Mouse (Mus musculus) embryonic facial prominence, embryonic 11.5 days (tissue): ENCODE results near the gene Swi5. TPM values are rescaled to one million over a fixed set of nuclear protein-coding genes. Genes with fewer than 3 reads are reported as not detected.

Experiments
- ATAC-seq: fragments of 200-750 bp; cut with Nextera tagmentation; replicated peaks from 2 replicates; pipeline ENCODE4 v1.8.0; 2017; ENCODE audit warnings: low read depth; ENCODE audit not compliant: insufficient number of reproducible peaks, low FRiP score, low TSS enrichment
- DNase-seq: peaks from one replicate; pipeline ENCODE4 v3.0.0-alpha.2; 2015; ENCODE audit warnings: low spot score
- H3K27ac ChIP-seq: fragments of 300-500 bp; sonication (generic); replicated peaks from 2 replicates; pipeline ENCODE4 v1.5.1; 2014; ENCODE audit warnings: mild to moderate bottlenecking, low read depth, low read length, control low read depth
- H3K27me3 ChIP-seq: fragments of 300-500 bp; sonication (generic); 2 replicates; pipeline ENCODE4 v1.6.1; 2014; ENCODE audit warnings: mild to moderate bottlenecking, low read length, moderate library complexity, mixed read lengths; ENCODE audit not compliant: control insufficient read depth, insufficient read depth
- H3K36me3 ChIP-seq: fragments of 300-500 bp; sonication (generic); replicated peaks from 2 replicates; pipeline ENCODE4 v1.6.1; 2014; ENCODE audit warnings: low read depth, mild to moderate bottlenecking, low read length, moderate library complexity, mixed read lengths; ENCODE audit not compliant: control insufficient read depth, insufficient read depth
- H3K4me1 ChIP-seq: fragments of 300-500 bp; sonication (generic); 2 replicates; pipeline ENCODE4 v1.6.1; 2014; ENCODE audit warnings: low read length, mixed read lengths; ENCODE audit not compliant: control insufficient read depth, insufficient read depth
- H3K4me2 ChIP-seq: fragments of 300-500 bp; sonication (generic); 2 replicates; pipeline ENCODE4 v1.6.1; 2014; ENCODE audit warnings: low read depth, mild to moderate bottlenecking, control low read depth, low read length, moderate library complexity
- H3K4me3 ChIP-seq: fragments of 300-500 bp; sonication (generic); 2 replicates; pipeline ENCODE4 v1.5.1; 2014; ENCODE audit warnings: low read depth, low read length, control low read depth
- H3K9ac ChIP-seq: fragments of 300-500 bp; sonication (generic); replicated peaks from 2 replicates; pipeline ENCODE4 v1.6.1; 2014; ENCODE audit warnings: mild to moderate bottlenecking, control low read depth, low read length
- H3K9me3 ChIP-seq: fragments of 300-500 bp; sonication (generic); replicated peaks from 2 replicates; pipeline ENCODE4 v1.6.1; 2016; ENCODE audit warnings: mild to moderate bottlenecking, low read length, inconsistent platforms, mixed read lengths; ENCODE audit not compliant: control insufficient read depth
- WGBS: fragments of 180-500 bp; shearing (Covaris S2); extraction: QIAGEN DNeasy Blood & Tissue Kit; methylation state at CpG from one replicate; pipeline ENCODE4 v1.1.7; 2014; 5-methylcytosine and 5-hydroxymethylcytosine counted together
- microRNA-seq: library from miRNA; unstranded; fragments of <30 nt; microRNA quantifications from one replicate; pipeline ENCODE4, GENCODE M21; 2016; ENCODE audit warnings: borderline number of aligned reads
- polyA plus RNA-seq: library from polyadenylated mRNA; unstranded; fragments of >200 nt; fragmentation: Nextera tagmentation; extraction: Ambion mirVana; gene quantifications from 2 replicates; pipeline ENCODE4 v1.2.1, GENCODE M21; 2014

The Swi5 gene
- polyA plus RNA-seq, 1 experiment from 2014 or later, result 406 TPM

DNA sequence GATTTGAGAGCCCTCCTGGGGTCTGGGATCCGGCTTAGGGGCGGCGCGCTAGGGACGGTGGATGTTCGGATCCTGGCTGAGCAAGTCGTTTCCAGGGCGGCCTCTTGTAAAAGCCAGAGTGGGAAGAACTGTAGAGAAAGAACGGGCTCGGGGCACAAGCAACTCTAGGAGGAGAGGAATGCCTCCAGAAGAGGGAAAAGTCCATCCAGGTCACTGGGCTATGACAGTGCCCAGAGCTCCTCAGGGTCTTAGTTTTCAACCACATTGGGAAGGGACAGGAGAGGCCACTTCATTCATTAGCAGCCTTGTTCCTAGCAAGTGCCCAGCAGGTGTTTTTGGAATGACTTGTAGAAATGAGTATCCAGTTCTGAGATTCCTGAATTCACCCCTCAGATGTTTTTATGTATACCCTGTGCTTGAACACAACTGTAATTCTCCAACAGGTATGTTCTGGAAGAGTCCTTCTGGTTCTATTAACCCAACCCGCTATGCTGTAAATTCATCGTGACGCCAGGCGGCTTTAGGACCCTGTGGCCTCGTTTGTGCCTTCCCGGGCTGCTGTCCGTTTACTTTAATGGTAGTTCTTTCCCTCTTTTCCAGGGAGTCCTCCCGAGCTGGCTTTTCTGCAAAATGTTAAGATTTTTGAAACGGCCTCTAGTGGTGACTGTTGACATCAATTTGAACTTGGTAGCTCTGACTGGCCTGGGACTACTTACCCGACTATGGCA is 51.0 kb downstream of the Swi5 start:
- H3K9ac ChIP-seq, result peak overlapping the region; percentile 66
- DNase-seq (peak; percentile 87), ATAC-seq (peak; percentile 63)
- peak overlapping the region; percentile 30; the same call in 1 of the 2 replicates for H3K27ac ChIP-seq
- H3K4me3 ChIP-seq, result peak overlapping the region; percentile 57
- H3K4me1 ChIP-seq, result no peaks in the 10 kb centered on the region
- H3K9me3 ChIP-seq, result no peaks in the 10 kb centered on the region
- H3K36me3 ChIP-seq, result peaks cover 5% of the 10 kb centered on the region
- under 1% methylated on average over 20 of the region's 20 CpGs for WGBS
- H3K4me2 ChIP-seq, result peak overlapping the region; percentile 54
- H3K27me3 ChIP-seq, result no peaks in the 10 kb centered on the region

DNA sequence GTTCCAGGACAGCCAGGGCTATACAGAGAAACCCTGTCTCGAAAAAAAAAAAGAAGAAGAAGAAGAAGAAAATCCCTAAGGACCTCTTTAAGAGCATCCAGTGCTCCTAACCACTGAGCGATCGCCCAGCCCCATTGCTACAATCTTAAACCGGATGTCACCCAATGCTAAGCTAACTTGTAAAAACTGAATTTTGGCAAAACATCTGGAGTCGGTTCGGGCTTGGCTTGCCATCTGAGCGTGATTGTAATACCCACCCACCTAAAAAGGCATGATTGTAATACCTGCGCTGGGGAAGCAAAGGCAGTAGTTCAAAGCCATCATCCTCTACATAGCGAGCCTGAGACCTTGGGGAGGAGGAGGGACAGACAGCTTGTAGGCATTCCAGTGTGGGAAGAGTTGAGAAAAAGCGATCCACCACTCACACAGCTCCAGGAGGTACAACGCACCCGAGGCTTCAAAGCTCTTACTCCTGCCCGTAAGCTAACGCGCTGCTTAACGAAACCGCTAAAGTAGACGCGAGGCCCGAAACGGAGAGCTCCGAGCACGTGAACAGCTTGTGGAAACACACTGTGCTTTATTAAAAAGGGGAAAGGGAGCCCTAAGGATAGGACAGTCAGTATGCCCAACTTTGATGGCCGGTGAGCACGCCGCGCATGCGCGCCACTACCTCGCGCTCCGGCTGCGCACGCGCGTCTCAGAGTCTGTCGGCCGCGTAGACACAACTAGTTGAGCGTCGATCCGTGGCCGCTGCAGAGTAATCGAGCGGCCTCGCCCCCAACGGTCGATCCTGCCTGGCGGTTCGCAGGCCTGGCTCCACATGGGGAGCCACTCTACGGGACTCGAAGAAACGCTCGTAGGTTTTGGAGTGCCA is 51.8 kb downstream of the Swi5 start, which contains the start of gene Pomt1:
Gene Pomt1, plus strand, starts transcription at position 705 of the 874 bp plus-strand sequence.
- Histone ChIP-seq H3K4me2 (peak within 1 kb of the TSS; percentile 64), H3K4me3 (peak within 1 kb of the TSS; percentile 57), H3K27ac (peak within 1 kb of the TSS; percentile 66), H3K27me3 (no peaks in the 10 kb centered on the region), H3K9me3 (no peaks in the 10 kb centered on the region), H3K36me3 (peaks cover 11% of the 10 kb centered on the region), H3K9ac (peak within 1 kb of the TSS; percentile 67), H3K4me1 (no peaks in the 10 kb centered on the region)
- DNase-seq (peak; percentile 98), ATAC-seq (peak; percentile 85)
- WGBS, result under 1% methylated on average over 54 of the region's 54 CpGs

DNA sequence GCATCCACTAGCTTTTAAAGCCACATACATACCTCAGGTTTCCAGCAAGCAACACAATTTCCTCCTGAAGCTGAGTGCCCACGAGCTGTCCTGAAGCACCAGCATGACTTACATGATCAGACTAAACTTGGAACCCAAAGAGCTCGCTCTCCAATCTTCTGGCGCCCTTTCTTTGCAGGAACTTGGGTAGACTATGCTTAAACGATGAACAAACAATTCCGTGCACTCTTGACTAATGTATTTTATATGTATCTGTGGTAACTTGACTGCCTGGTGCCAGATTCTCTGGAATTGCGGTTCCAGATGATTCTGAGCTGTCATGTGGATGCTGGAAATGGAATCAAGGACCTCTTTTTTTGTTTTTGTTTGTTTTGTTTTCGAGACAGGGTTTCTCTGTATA is 52.4 kb downstream of the Swi5 start:
- Histone ChIP-seq H3K36me3 (peaks cover 14% of the 10 kb centered on the region), H3K27ac (no peak overlapping the region)

More for the DNA sequence above, 52.4 kb downstream of the Swi5 start:
- ATAC-seq (no peak), DNase-seq (no peak)
- Histone ChIP-seq H3K9ac (peak overlapping the region; percentile 67), H3K27me3 (no peaks in the 10 kb centered on the region), H3K4me3 (peak overlapping the region; percentile 57), H3K4me2 (peak overlapping the region; percentile 64), H3K4me1 (no peaks in the 10 kb centered on the region), H3K9me3 (no peaks in the 10 kb centered on the region)
- WGBS, result 34% methylated on average over 7 of the region's 7 CpGs

Small RNA genes lying within 50 kb of the gene (microRNA-seq; reads per million reads assigned to microRNA genes)
- gene Gm23363 (not detected), gene Mir199b (1,429 reads per million, percentile 75 among the genes with 10 or more reads in this experiment)

Other genes with a start within 250 kb of the Swi5 start
- gene Fam78a, start 203.2 kb downstream of the Swi5 start, polyA plus RNA-seq, result 1.8 and 1.9 TPM in 2 replicates
- gene Plpp7, start 192.5 kb downstream of the Swi5 start, polyA plus RNA-seq, result 3.5 TPM in 2 replicates
- 46.2 and 48.6 TPM in 2 replicates for gene Prrc2b, start 137.0 kb downstream of the Swi5 start, polyA plus RNA-seq
- gene Pomt1, start 51.5 kb downstream of the Swi5 start, polyA plus RNA-seq, result 15.5 and 16.1 TPM in 2 replicates
- gene Uck1, start 27.9 kb downstream of the Swi5 start, polyA plus RNA-seq, result 57.2 and 64.2 TPM in 2 replicates
- gene Golga2, start 691 bp downstream of the Swi5 start, polyA plus RNA-seq, result 14.9 and 15.2 TPM in 2 replicates
- 41.1 and 46.0 TPM in 2 replicates for gene Ciz1, start 64.3 kb upstream of the Swi5 start, polyA plus RNA-seq
- gene Dnm1, start 65.3 kb upstream of the Swi5 start, polyA plus RNA-seq, result 31.0 and 35.3 TPM in 2 replicates
- 41.3 and 41.5 TPM in 2 replicates for gene 1110008P14Rik, start 93.9 kb upstream of the Swi5 start, polyA plus RNA-seq
- gene Lcn2, start 100.2 kb upstream of the Swi5 start, polyA plus RNA-seq, result 0.95 and 1.2 TPM in 2 replicates
- gene Ptges2, start 107.8 kb upstream of the Swi5 start, polyA plus RNA-seq, result 31.7 and 33.0 TPM in 2 replicates
- gene Naif1, start 162.4 kb upstream of the Swi5 start, polyA plus RNA-seq, result 5.0 and 6.0 TPM in 2 replicates
- 20.6 and 21.7 TPM in 2 replicates for gene Slc25a25, start 163.4 kb upstream of the Swi5 start, polyA plus RNA-seq
- 10.2 and 11.7 TPM in 2 replicates for gene Fam102a, start 247.3 kb upstream of the Swi5 start, polyA plus RNA-seq